Mouse (Mus musculus) testis, adult 2 months (tissue): ENCODE data around the gene BC004004. TPM values are rescaled to one million over a fixed set of nuclear protein-coding genes. Genes with fewer than 3 reads are reported as not detected.

Experiments
- H3K27ac ChIP-seq: fragments of 200-500 bp; 2 replicates; pipeline ENCODE4 v1.5.1; 2012; ENCODE audit warnings: low read depth, low read length; ENCODE audit not compliant: control insufficient read depth, insufficient read depth
- H3K27me3 ChIP-seq: fragments of 200-500 bp; 2 replicates; pipeline ENCODE4 v1.6.1; 2012; ENCODE audit warnings: mild to moderate bottlenecking, low read length, moderate library complexity; ENCODE audit not compliant: control insufficient read depth, insufficient read depth
- H3K36me3 ChIP-seq: fragments of 200-500 bp; 2 replicates; pipeline ENCODE4 v1.6.1; 2012; ENCODE audit warnings: mild to moderate bottlenecking, low read length; ENCODE audit not compliant: control insufficient read depth, insufficient read depth
- H3K4me1 ChIP-seq: fragments of 200-500 bp; 2 replicates; pipeline ENCODE4 v1.6.1; 2012; ENCODE audit warnings: low read length; ENCODE audit not compliant: control insufficient read depth, insufficient read depth
- H3K4me3 ChIP-seq: fragments of 200-500 bp; 2 replicates; pipeline ENCODE4 v1.5.1; 2012; ENCODE audit warnings: low read depth, mild to moderate bottlenecking, low read length, moderate library complexity, mixed read lengths; ENCODE audit not compliant: control insufficient read depth
- CTCF ChIP-seq: fragments of 200-500 bp; IDR thresholded peaks from 2 replicates; pipeline ENCODE4 v1.5.1; 2012; ENCODE audit warnings: low read depth, mild to moderate bottlenecking, inconsistent platforms, low read length, moderate library complexity; ENCODE audit not compliant: control insufficient read depth, insufficient read depth, insufficient replicate concordance
- POLR2A ChIP-seq: fragments of 200-500 bp; IDR thresholded peaks from 2 replicates; pipeline ENCODE4 v1.6.1; 2012; ENCODE audit warnings: low read depth, mild to moderate bottlenecking, inconsistent platforms, low read length, moderate library complexity; ENCODE audit not compliant: control insufficient read depth
- polyA plus RNA-seq: library from polyadenylated mRNA; depleted of rRNA; stranded (reverse); fragments of >200 nt; gene quantifications from 2 replicates; pipeline ENCODE4 v1.2.3, GENCODE M21; 2012; rRNA removed

The BC004004 gene
- 42.0 and 42.5 TPM in 2 replicates for polyA plus RNA-seq

DNA sequence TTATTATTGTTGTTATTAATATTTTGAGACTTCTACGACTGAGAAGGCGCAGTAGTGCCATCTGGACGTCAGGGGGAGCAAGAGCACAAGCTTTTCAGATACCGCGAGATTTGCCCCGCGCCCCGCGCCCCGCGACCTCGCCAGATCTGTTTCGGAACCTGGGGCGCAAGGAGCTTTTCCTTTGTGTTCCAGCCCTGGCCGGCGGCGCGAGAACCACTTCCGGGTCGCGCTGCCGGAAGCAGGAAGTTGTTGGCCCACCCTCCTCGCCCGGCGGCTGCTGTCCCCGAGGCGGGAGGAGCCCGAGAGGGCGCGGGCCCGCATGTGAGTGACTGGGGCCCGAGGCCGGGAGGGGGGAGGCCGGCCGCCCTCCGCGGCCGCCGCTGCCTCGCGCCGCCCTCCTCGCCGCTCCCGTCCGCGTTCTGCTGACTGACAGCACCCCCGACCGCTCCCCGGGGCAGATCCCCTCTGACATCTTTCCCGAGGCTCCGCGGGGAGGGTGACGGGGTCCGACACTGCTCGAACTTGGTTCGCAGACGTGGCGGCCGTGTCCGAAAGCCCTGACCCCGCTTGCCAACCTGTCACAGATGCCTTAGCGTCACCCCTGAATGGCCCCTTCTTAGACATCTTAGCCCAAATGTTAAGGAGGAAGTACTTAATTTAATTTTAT, at the start of gene BC004004:
BC004004 (plus strand) TSS at position 107 of the 667 bp plus-strand sequence.
- TF ChIP-seq POLR2A (peak; percentile 66), CTCF (peak; percentile 48; the same call in 1 of the 2 replicates)
- Histone ChIP-seq H3K4me1 (peaks cover 7% of the 10 kb centered on the region), H3K36me3 (no peaks in the 10 kb centered on the region), H3K4me3 (peak within 1 kb of the TSS; percentile 96), H3K27me3 (no peaks in the 10 kb centered on the region), H3K27ac (peak within 1 kb of the TSS; percentile 82)

GRCm38 (mm10) chr17:29220631-29221030, 48.0 kb upstream of the BC004004 start:
- TF ChIP-seq POLR2A (no peak), CTCF (no peak)
- no peak overlapping the region for H3K4me3 ChIP-seq
- no peaks in the 10 kb centered on the region for H3K36me3 ChIP-seq
- no peaks in the 10 kb centered on the region for H3K27me3 ChIP-seq
- H3K4me1 ChIP-seq = no peaks in the 10 kb centered on the region
- H3K27ac ChIP-seq = no peak overlapping the region

DNA sequence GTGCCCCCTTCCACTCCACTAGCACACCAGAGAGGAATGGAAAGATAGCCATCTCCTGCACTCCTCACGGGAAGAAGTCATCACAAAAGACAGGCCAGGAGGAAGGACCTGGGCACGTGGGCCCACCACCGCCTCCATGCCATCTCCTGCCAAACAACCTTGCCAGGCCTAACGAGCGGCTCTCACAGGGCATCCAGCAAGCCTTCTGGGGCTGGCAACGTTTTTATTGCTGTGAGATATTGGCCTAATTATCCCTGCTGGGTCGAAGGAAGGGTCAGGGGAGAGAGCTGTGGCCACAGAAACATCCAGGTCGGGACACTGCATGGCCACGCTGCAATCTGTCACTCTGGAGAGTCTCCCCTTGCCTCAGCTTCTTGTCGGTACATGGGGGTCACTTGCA, 37.5 kb upstream of the BC004004 start:
- TF ChIP-seq POLR2A (no peak), CTCF (no peak)
- Histone ChIP-seq H3K4me3 (no peak overlapping the region), H3K27me3 (no peaks in the 10 kb centered on the region), H3K4me1 (no peaks in the 10 kb centered on the region), H3K36me3 (no peaks in the 10 kb centered on the region), H3K27ac (no peak overlapping the region)

DNA sequence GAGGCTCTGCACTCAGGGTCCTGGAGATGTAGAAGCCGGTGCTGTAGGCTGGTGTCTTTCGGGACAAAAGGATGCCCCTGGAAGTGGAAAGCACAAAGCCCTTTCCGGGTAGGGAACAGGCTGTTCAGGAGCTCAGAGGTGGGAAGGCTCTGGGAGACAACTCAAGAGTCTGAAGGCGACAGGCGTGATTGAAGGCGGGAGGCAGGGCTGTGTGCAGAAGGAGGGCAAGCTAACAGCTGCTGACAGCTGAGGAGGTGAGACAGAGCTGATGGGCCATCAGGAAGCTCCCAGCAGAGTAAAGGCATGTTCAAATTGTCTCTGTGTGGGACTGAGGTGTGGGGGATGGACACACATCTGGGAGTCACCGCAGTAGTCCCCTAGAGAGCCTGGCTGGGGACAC, 32.5 kb upstream of the BC004004 start:
- Histone ChIP-seq H3K27me3 (no peaks in the 10 kb centered on the region), H3K27ac (no peak overlapping the region), H3K36me3 (no peaks in the 10 kb centered on the region), H3K4me1 (peaks cover 18% of the 10 kb centered on the region), H3K4me3 (no peak overlapping the region)
- no peak for TF ChIP-seq CTCF
- no peak for TF ChIP-seq POLR2A

- Histone ChIP-seq H3K27ac (no peak overlapping the region), H3K36me3 (no peaks in the 10 kb centered on the region), H3K27me3 (no peaks in the 10 kb centered on the region), H3K4me3 (peak overlapping the region; percentile 32), H3K4me1 (peaks cover 18% of the 10 kb centered on the region)
- no peak for TF ChIP-seq POLR2A
- TF ChIP-seq CTCF = no peak
These were observed 31.3 kb upstream of the BC004004 start for GRCm38 (mm10) chr17:29237267-29237771.

GRCm38 (mm10) chr17:29237772-29238420, 30.7 kb upstream of the BC004004 start, which contains the start of gene Cpne5:
Cpne5 (minus strand) TSS chr17:29238167.
- Histone ChIP-seq H3K27ac (no peak within 1 kb of the TSS), H3K4me3 (peak within 1 kb of the TSS; percentile 66), H3K27me3 (no peaks in the 10 kb centered on the region), H3K4me1 (peaks cover 18% of the 10 kb centered on the region), H3K36me3 (no peaks in the 10 kb centered on the region)
- TF ChIP-seq CTCF = no peak
- TF ChIP-seq POLR2A = no peak

GRCm38 (mm10) chr17:29238421-29238945, 30.1 kb upstream of the BC004004 start:
- no peak for TF ChIP-seq CTCF
- TF ChIP-seq POLR2A = no peak
- no peaks in the 10 kb centered on the region for H3K27me3 ChIP-seq
- peaks cover 18% of the 10 kb centered on the region for H3K4me1 ChIP-seq
- H3K36me3 ChIP-seq = no peaks in the 10 kb centered on the region
- no peak overlapping the region for H3K27ac ChIP-seq
- peak overlapping the region; percentile 66 for H3K4me3 ChIP-seq
